Comparison of ENCODE assay signal across 18 mouse cellular contexts in genomic region chr1:11467065-11467643, GRCm38 (mm10). TPM values are rescaled to one million over a fixed set of nuclear protein-coding genes. Genes with fewer than 3 reads are reported as not detected.
"Had no signal": no experiment of that assay in that cellular context is flagged by ENCODE, and none has a peak within 500 bp of the region (broad histone marks: within the 10 kb centered on the region; RNA-seq: fewer than 3 reads in every experiment).

No protein-coding gene starts in this region.

- H3K9ac ChIP-seq: liver, postnatal 0 days; lung, embryonic 15.5 days; midbrain, embryonic 13.5 days; midbrain, embryonic 15.5 days; neural tube, embryonic 12.5 days had no signal

- ATAC-seq: liver, postnatal 0 days; lung, postnatal 0 days; midbrain, embryonic 13.5 days; midbrain, embryonic 15.5 days had no signal

- H3K27ac ChIP-seq: lung, embryonic 15.5 days; macrophage; midbrain, embryonic 13.5 days; midbrain, embryonic 15.5 days; neural tube, embryonic 12.5 days had no signal

- DNase-seq: liver, postnatal 0 days; lung, adult 2 months; lung, postnatal 14 days; lung, postnatal 36 days; right cerebral cortex, postnatal 14 days; spleen, adult 18-20 months; thymus, adult 18-20 months; thymus, postnatal 14 days; thymus, postnatal 36 days had no signal

- H3K4me3 ChIP-seq: lung, embryonic 15.5 days; megakaryocyte, embryonic 14.5 days; midbrain, embryonic 13.5 days; midbrain, embryonic 15.5 days; neural tube, embryonic 12.5 days had no signal

- H3K36me3 ChIP-seq: lung, embryonic 15.5 days; midbrain, embryonic 13.5 days; midbrain, embryonic 15.5 days; neural tube, embryonic 12.5 days had no signal

- H3K4me1 ChIP-seq: lung, embryonic 15.5 days; megakaryocyte, embryonic 14.5 days; midbrain, embryonic 13.5 days; midbrain, embryonic 15.5 days; neural tube, embryonic 12.5 days had no signal

- H3K4me2 ChIP-seq: lung, embryonic 15.5 days; midbrain, embryonic 11.5 days; midbrain, embryonic 13.5 days; midbrain, embryonic 15.5 days; neural tube, embryonic 12.5 days had no signal

- H3K9me3 ChIP-seq: lung, embryonic 15.5 days; midbrain, embryonic 13.5 days; midbrain, embryonic 15.5 days; neural tube, embryonic 12.5 days had no signal

- H3K27me3 ChIP-seq: lung, embryonic 15.5 days; megakaryocyte, embryonic 14.5 days; midbrain, embryonic 13.5 days; midbrain, embryonic 15.5 days; neural tube, embryonic 12.5 days had no signal

RNA-seq across cellular contexts. Expression of gene A830018L16Rik, which starts 53.2 kb away (rescaled TPM):
- total RNA-seq: megakaryocyte progenitor cell, adult 5-6 weeks had no signal
- polyA plus RNA-seq: liver, postnatal 0 days; macrophage had no signal
